ENCODE assay signal across 8 mouse cellular contexts in the genomic region with DNA sequence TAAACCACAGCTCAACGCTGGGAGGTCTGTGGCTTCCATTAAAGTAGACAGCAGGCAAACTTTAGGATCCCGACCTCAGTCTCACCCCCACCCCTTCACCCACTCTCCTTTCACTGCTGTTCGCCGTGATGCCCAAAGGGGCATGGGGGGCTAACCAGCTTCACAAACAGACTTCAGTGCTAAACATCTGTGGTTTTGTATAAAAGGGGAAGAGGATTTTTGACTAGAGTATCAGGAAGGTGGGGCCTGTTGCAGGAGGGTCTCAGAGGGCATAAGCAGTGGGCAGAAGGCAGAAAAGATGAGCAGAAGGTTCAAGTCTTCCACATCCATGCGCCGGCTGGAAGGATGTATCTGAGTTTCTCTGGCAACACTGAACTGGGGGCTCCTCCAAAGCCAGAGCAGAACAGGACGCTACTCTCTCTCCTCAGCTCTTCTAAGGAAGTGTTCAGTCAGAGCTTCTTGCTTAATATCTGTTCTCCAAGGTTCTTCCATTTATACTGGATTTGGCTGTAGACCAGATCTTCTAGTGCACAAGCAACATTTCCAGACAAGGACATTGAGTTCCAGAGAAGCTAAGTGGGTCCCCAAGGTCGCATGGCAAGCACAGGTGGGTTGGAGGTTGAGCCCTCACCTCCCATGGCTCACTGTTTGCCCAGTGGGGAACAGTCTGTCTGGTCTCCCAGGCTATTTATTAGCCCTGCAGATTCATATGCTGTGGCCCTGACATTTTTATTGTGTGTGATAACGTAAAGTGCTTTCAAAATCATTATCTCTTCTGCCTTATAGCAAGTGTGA. TPM values are rescaled to one million over a fixed set of nuclear protein-coding genes. Genes with fewer than 3 reads are reported as not detected.
DNase-seq lines count a peak whose midpoint lies in the region; ATAC-seq and TF ChIP-seq lines count a peak whose summit lies in the region.

No protein-coding gene starts in this region.

- peaks cover 15% of the 10 kb centered on the region for H3K4me1 ChIP-seq in kidney, postnatal 0 days (replicated peaks; ENCODE audit: insufficient read depth, low read length)
- H3K4me1 ChIP-seq in embryonic facial prominence, embryonic 14.5 days (ENCODE audit: control insufficient read depth, insufficient read depth, low read length), result peaks cover 32% of the 10 kb centered on the region
- peaks cover 29% of the 10 kb centered on the region for H3K4me1 ChIP-seq in intestine, embryonic 14.5 days (replicated peaks; ENCODE audit: control insufficient read depth, insufficient read depth, low read length)
- H3K4me1 ChIP-seq in neural tube, embryonic 12.5 days, result peaks cover 28% of the 10 kb centered on the region

- H3K4me3 ChIP-seq in kidney, postnatal 0 days (replicated peaks; ENCODE audit: low read depth, low read length), result no peak overlapping the region
- peak overlapping the region; percentile 79 for H3K4me3 ChIP-seq in embryonic facial prominence, embryonic 14.5 days (ENCODE audit: low read depth, low read length)
- no peak overlapping the region for H3K4me3 ChIP-seq in intestine, embryonic 14.5 days (ENCODE audit: low read depth, low read length)
- peak overlapping the region; percentile 72 for H3K4me3 ChIP-seq in neural tube, embryonic 12.5 days

- H3K27ac ChIP-seq in kidney, postnatal 0 days, result no peak overlapping the region
- H3K27ac ChIP-seq in embryonic facial prominence, embryonic 14.5 days (replicated peaks; ENCODE audit: low read depth, low read length), result no peak overlapping the region
- H3K27ac ChIP-seq in intestine, embryonic 14.5 days (ENCODE audit: low read depth), result no peak overlapping the region
- no peak overlapping the region for H3K27ac ChIP-seq in neural tube, embryonic 12.5 days

- no peaks in the 10 kb centered on the region for H3K9me3 ChIP-seq in kidney, postnatal 0 days (replicated peaks; ENCODE audit: low read length)
- H3K9me3 ChIP-seq in embryonic facial prominence, embryonic 14.5 days (ENCODE audit: control insufficient read depth, low read length), result no peaks in the 10 kb centered on the region
- no peaks in the 10 kb centered on the region for H3K9me3 ChIP-seq in intestine, embryonic 14.5 days (ENCODE audit: control insufficient read depth, low read length)
- no peaks in the 10 kb centered on the region for H3K9me3 ChIP-seq in neural tube, embryonic 12.5 days

- peak overlapping the region; percentile 95 for H3K4me2 ChIP-seq in kidney, postnatal 0 days (ENCODE audit: low read length)
- peak overlapping the region; percentile 92 for H3K4me2 ChIP-seq in embryonic facial prominence, embryonic 14.5 days (ENCODE audit: low read depth, low read length)
- peak overlapping the region; percentile 98 for H3K4me2 ChIP-seq in intestine, embryonic 14.5 days (ENCODE audit: low read length)
- peak overlapping the region; percentile 90 for H3K4me2 ChIP-seq in neural tube, embryonic 12.5 days (replicated peaks)

- no peak for DNase-seq in kidney, postnatal 0 days (ENCODE audit: low spot score)
- DNase-seq in kidney, adult 18-20 months, result no peak
- no peak for DNase-seq in embryonic facial prominence, embryonic 14.5 days (ENCODE audit: low spot score)
- DNase-seq in intestine, embryonic 14.5 days (ENCODE audit: low spot score), result peak; percentile 49
- no peak for DNase-seq in thymus, postnatal 4 days
- no peak for DNase-seq in layer of hippocampus, adult 11-12 months (ENCODE audit: low spot score)

- 58% methylated on average over 9 of the region's 9 CpGs for WGBS in kidney, postnatal 0 days
- WGBS in embryonic facial prominence, embryonic 14.5 days, result 58% methylated on average over 9 of the region's 9 CpGs
- WGBS in intestine, embryonic 14.5 days, result 56% methylated on average over 9 of the region's 9 CpGs
- WGBS in neural tube, embryonic 12.5 days, result 48% methylated on average over 9 of the region's 9 CpGs

- 0 out of 2 replicates have a peak, but pooled peaks cover 4% of the 10 kb centered on the region for H3K36me3 ChIP-seq in kidney, postnatal 0 days (ENCODE audit: insufficient read depth, low read length)
- 0 out of 2 replicates have a peak, but pooled peaks cover 14% of the 10 kb centered on the region for H3K36me3 ChIP-seq in embryonic facial prominence, embryonic 14.5 days (ENCODE audit: control insufficient read depth, insufficient read depth, low read length)
- H3K36me3 ChIP-seq in intestine, embryonic 14.5 days (ENCODE audit: control insufficient read depth, insufficient read depth, low read length), result peaks cover 5% of the 10 kb centered on the region; the same call in 1 of the 2 replicates
- peaks cover 6% of the 10 kb centered on the region; the same call in 1 of the 2 replicates for H3K36me3 ChIP-seq in neural tube, embryonic 12.5 days

- no peak for TF ChIP-seq CTCF in kidney, postnatal 0 days (IDR thresholded peaks at IDR 0.05; ENCODE audit: low read depth)

- H3K27me3 ChIP-seq in kidney, postnatal 0 days (ENCODE audit: insufficient read depth, low read length), result no peaks in the 10 kb centered on the region
- H3K27me3 ChIP-seq in embryonic facial prominence, embryonic 14.5 days (replicated peaks; ENCODE audit: control insufficient read depth, insufficient read depth, low read length), result no peaks in the 10 kb centered on the region
- no peaks in the 10 kb centered on the region for H3K27me3 ChIP-seq in intestine, embryonic 14.5 days (replicated peaks; ENCODE audit: control insufficient read depth, insufficient read depth, low read length)
- H3K27me3 ChIP-seq in neural tube, embryonic 12.5 days (replicated peaks), result 0 out of 2 replicates have a peak, but pooled peaks cover 3% of the 10 kb centered on the region

- ATAC-seq in kidney, postnatal 0 days (replicated peaks; ENCODE audit: low FRiP score, low read depth), result no peak
- no peak for ATAC-seq in embryonic facial prominence, embryonic 14.5 days (ENCODE audit: low read depth)
- ATAC-seq in intestine, embryonic 14.5 days (replicated peaks; ENCODE audit: low FRiP score, low TSS enrichment, low read depth), result no peak
- no peak for ATAC-seq in neural tube, embryonic 12.5 days (ENCODE audit: low FRiP score, low read depth)
- ATAC-seq in inflammation-experienced regulatory T-cells, adult 6 months, result no peak

- H3K9ac ChIP-seq in kidney, postnatal 0 days (ENCODE audit: low read depth, low read length), result no peak overlapping the region
- peak overlapping the region; percentile 92 for H3K9ac ChIP-seq in embryonic facial prominence, embryonic 14.5 days (ENCODE audit: low read depth, low read length)
- no peak overlapping the region for H3K9ac ChIP-seq in intestine, embryonic 14.5 days (ENCODE audit: low read length)
- no peak overlapping the region for H3K9ac ChIP-seq in neural tube, embryonic 12.5 days

RNA-seq across cellular contexts. Expression of a gene that starts 2.8 kb away (rescaled TPM):
- 5.8 and 6.0 TPM in 2 replicates for polyA plus RNA-seq in kidney, postnatal 0 days (2015; fragmentation: Nextera tagmentation; extraction: Ambion mirVana)
- 8.7 and 9.7 TPM in 2 replicates for polyA plus RNA-seq in embryonic facial prominence, embryonic 14.5 days (2014; fragmentation: Nextera tagmentation; extraction: Ambion mirVana)
- polyA plus RNA-seq in intestine, embryonic 14.5 days (2014; fragmentation: Nextera tagmentation; extraction: Ambion mirVana), result 7.5 and 7.7 TPM in 2 replicates
- polyA plus RNA-seq in neural tube, embryonic 12.5 days (2016; fragmentation: Nextera tagmentation; extraction: Ambion mirVana), result 17.7 and 20.7 TPM in 2 replicates
- 1 to 10 TPM; 2.8 to 6.4 (median 5.2) TPM for polyA plus RNA-seq in inflammation-experienced regulatory T-cells, adult 6 months (2017; shearing (Covaris generic))

RNA-seq across cellular contexts. Expression of a gene that starts 25.4 kb away (rescaled TPM):
- 8.0 and 11.2 TPM in 2 replicates for polyA plus RNA-seq in kidney, postnatal 0 days (2015; fragmentation: Nextera tagmentation; extraction: Ambion mirVana)
- polyA plus RNA-seq in embryonic facial prominence, embryonic 14.5 days (2014; fragmentation: Nextera tagmentation; extraction: Ambion mirVana), result 8.8 and 9.3 TPM in 2 replicates
- 7.5 and 9.4 TPM in 2 replicates for polyA plus RNA-seq in intestine, embryonic 14.5 days (2014; fragmentation: Nextera tagmentation; extraction: Ambion mirVana)
- polyA plus RNA-seq in neural tube, embryonic 12.5 days (2016; fragmentation: Nextera tagmentation; extraction: Ambion mirVana), result 18.3 and 20.0 TPM in 2 replicates
- 10 to 100 TPM; 11.2 to 13.0 (median 11.3) TPM for polyA plus RNA-seq in inflammation-experienced regulatory T-cells, adult 6 months (2017; shearing (Covaris generic))

Comparison
In these comparisons a context has a peak if more than half of its experiments do, and no peak if none do; other contexts are left out.
1. H3K4me3 ChIP-seq: peak in embryonic facial prominence, embryonic 14.5 days (single experiment) and neural tube, embryonic 12.5 days (single experiment); none in kidney, postnatal 0 days (single experiment) and intestine, embryonic 14.5 days (single experiment).
2. Peak in every context shown above with its lines, with median percentiles within 50 percentile points of each other: H3K4me2 ChIP-seq.